Mouse (Mus musculus) lung, postnatal 0 days (tissue): ENCODE measurements around the gene Fam102b. TPM values are rescaled to one million over a fixed set of nuclear protein-coding genes. Genes with fewer than 3 reads are reported as not detected.

Experiments used
- ATAC-seq: fragments of 200-750 bp; cut with Nextera tagmentation; 2 replicates; pipeline ENCODE4 v1.8.0; 2017; ENCODE audit warnings: moderate library complexity
- DNase-seq: peaks from one replicate; pipeline ENCODE4 v3.0.0-alpha.2; 2016; ENCODE audit warnings: low spot score
- H3K27ac ChIP-seq: fragments of 300-500 bp; sonication (generic); 2 replicates; pipeline ENCODE4 v1.5.1; 2014; ENCODE audit warnings: antibody characterized with exemption, mild to moderate bottlenecking, low read length, mixed read lengths
- H3K27me3 ChIP-seq: fragments of 300-500 bp; sonication (generic); replicated peaks from 2 replicates; pipeline ENCODE4 v1.6.1; 2014; ENCODE audit warnings: low read length, mixed read lengths; ENCODE audit not compliant: insufficient read depth
- H3K36me3 ChIP-seq: fragments of 300-500 bp; sonication (generic); 2 replicates; pipeline ENCODE4 v1.6.1; 2014; ENCODE audit warnings: low read length, mixed read lengths; ENCODE audit not compliant: insufficient read depth
- H3K4me1 ChIP-seq: fragments of 300-500 bp; sonication (generic); 2 replicates; pipeline ENCODE4 v1.6.1; 2014; ENCODE audit warnings: antibody characterized with exemption, low read depth, low read length, mixed read lengths; ENCODE audit not compliant: insufficient read depth
- H3K4me2 ChIP-seq: fragments of 300-500 bp; sonication (generic); replicated peaks from 2 replicates; pipeline ENCODE4 v1.6.1; 2014; ENCODE audit warnings: low read depth, mild to moderate bottlenecking, low read length, moderate library complexity, mixed read lengths
- H3K4me3 ChIP-seq: fragments of 300-500 bp; sonication (generic); 2 replicates; pipeline ENCODE4 v1.5.1; 2014; ENCODE audit warnings: low read depth, low read length
- H3K9ac ChIP-seq: fragments of 300-500 bp; sonication (generic); replicated peaks from 2 replicates; pipeline ENCODE4 v1.6.1; 2014; ENCODE audit warnings: low read depth, mild to moderate bottlenecking
- H3K9me3 ChIP-seq: fragments of 300-500 bp; sonication (generic); 2 replicates; pipeline ENCODE4 v1.6.1; 2016; ENCODE audit warnings: low read length, mixed read lengths
- CTCF ChIP-seq: IDR thresholded peaks from 2 replicates; pipeline ENCODE4 v1.5.1; 2016; ENCODE audit warnings: antibody characterized with exemption, mild to moderate bottlenecking
- EP300 ChIP-seq: IDR thresholded peaks from 2 replicates; pipeline ENCODE4 v1.6.1; 2016; ENCODE audit warnings: antibody characterized with exemption, mild to moderate bottlenecking, control low read depth
- WGBS: fragments of 180-500 bp; shearing (Covaris S2); extraction: QIAGEN DNeasy Blood & Tissue Kit; methylation state at CpG from one replicate; pipeline ENCODE4 v1.1.7; 2014; 5-methylcytosine and 5-hydroxymethylcytosine counted together
- polyA plus RNA-seq: library from polyadenylated mRNA; unstranded; fragments of >200 nt; fragmentation: Nextera tagmentation; extraction: Ambion mirVana; gene quantifications from 2 replicates; pipeline ENCODE4 v1.2.1, GENCODE M21; 2015

Fam102b gene
- 13.2 and 13.7 TPM in 2 replicates for polyA plus RNA-seq

DNA sequence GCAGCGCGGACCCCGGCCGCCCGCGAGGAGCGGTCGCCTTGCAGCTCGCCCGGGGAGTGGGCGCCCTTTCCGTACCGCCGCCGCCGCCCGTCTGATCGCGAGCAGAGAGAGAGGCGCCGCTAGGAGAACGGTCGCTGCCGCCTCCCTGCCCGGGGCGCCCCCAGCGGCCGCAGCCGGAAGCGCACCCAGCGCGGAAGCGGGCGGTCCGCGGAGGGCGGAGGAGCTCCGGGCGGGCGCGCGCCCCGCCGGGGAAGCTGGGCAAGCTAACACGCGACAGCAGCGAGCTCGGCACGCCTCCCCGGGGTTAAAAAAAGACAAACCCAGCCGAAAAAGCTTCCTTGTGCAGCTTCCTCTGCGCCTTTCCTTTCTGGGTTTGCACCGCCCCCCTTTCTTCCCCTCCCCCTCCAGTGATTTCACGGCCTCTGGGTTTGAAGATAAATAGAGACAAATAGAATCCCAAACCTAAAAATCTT is at the start of gene Fam102b:
Gene Fam102b, minus strand, starts transcription at position 93 of the 473 bp plus-strand sequence.
- 0% methylated on average over 11 of the region's 54 CpGs for WGBS
- no peaks in the 10 kb centered on the region for H3K4me1 ChIP-seq
- peak within 1 kb of the TSS; percentile 84 for H3K4me3 ChIP-seq
- H3K9ac ChIP-seq: peak within 1 kb of the TSS; percentile 78
- peak within 1 kb of the TSS; percentile 94 for H3K4me2 ChIP-seq
- DNase-seq: peak; percentile 95
- H3K9me3 ChIP-seq: no peaks in the 10 kb centered on the region
- TF ChIP-seq CTCF (peak; percentile 80), EP300 (no peak)
- peak within 1 kb of the TSS; percentile 84 for H3K27ac ChIP-seq
- H3K27me3 ChIP-seq: no peaks in the 10 kb centered on the region
- ATAC-seq: peak; percentile 87
- H3K36me3 ChIP-seq: no peaks in the 10 kb centered on the region

DNA sequence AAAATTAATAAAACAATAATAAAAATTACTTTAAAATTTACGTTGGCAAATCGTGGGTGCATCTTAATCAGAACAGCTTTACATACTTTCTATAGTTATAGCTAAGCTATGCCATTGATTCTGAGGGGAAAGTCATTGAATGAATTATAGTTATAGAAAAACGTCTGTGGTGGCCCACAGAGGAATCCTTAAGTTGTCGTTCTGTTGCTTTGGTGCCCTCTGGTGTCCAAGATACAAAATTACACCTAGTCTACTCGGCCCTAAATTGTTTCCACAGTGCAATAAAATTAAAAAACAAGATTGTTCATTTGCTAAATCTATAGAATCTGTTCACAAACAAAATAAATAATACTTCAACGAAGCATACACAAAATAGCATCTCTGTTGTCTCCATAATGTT is 35.6 kb upstream of the Fam102b start:
- H3K4me2 ChIP-seq: no peak overlapping the region
- TF ChIP-seq CTCF (peak; percentile 82), EP300 (0 out of 2 replicates have a peak, but pooled peaks have one; percentile 34)
- no peaks in the 10 kb centered on the region for H3K36me3 ChIP-seq
- H3K9me3 ChIP-seq: no peaks in the 10 kb centered on the region
- H3K9ac ChIP-seq: no peak overlapping the region
- DNase-seq (peak; percentile 82), ATAC-seq (no peak)
- WGBS: 2% methylated on average over 6 of the region's 6 CpGs
- H3K27me3 ChIP-seq: no peaks in the 10 kb centered on the region
- no peak overlapping the region for H3K4me3 ChIP-seq
- no peaks in the 10 kb centered on the region for H3K4me1 ChIP-seq
- no peak overlapping the region for H3K27ac ChIP-seq

DNA sequence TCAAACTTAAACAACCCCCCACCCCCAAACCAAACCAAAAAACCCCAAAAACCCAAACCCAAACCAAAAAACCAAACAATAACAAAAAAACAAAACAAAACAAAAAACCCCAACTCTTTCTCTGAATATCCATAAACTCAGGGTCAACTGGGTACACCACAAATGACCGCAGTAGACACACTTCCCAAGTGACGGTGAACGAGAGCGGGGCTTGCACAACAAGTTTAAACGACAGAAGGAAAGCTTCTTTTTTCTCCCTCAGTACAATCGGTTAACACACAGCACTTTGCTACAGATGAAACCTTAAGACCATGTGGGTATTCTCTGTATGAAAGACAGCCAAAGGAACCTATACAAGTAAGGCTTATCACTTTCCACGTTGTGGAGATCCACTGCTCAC is 35.0 kb upstream of the Fam102b start:
- Histone ChIP-seq H3K27me3 (no peaks in the 10 kb centered on the region), H3K9ac (no peak overlapping the region), H3K4me2 (no peak overlapping the region), H3K9me3 (no peaks in the 10 kb centered on the region), H3K4me3 (no peak overlapping the region), H3K27ac (no peak overlapping the region), H3K36me3 (no peaks in the 10 kb centered on the region), H3K4me1 (no peaks in the 10 kb centered on the region)
- TF ChIP-seq EP300: no peak
- TF ChIP-seq CTCF: no peak
- DNase-seq (no peak), ATAC-seq (no peak)
- 67% methylated on average over 7 of the region's 7 CpGs for WGBS

GRCm38 (mm10) chr3:109059903-109060302 is 32.5 kb upstream of the Fam102b start:
- H3K9me3 ChIP-seq: no peaks in the 10 kb centered on the region
- TF ChIP-seq EP300 (no peak), CTCF (peak; percentile 8; the same call in 1 of the 2 replicates)
- WGBS: 55% methylated on average over 8 of the region's 8 CpGs
- H3K4me2 ChIP-seq: no peak overlapping the region
- H3K4me1 ChIP-seq: no peaks in the 10 kb centered on the region
- H3K36me3 ChIP-seq: no peaks in the 10 kb centered on the region
- DNase-seq (no peak), ATAC-seq (no peak)
- no peak overlapping the region for H3K4me3 ChIP-seq
- no peak overlapping the region for H3K9ac ChIP-seq
- no peak overlapping the region for H3K27ac ChIP-seq
- H3K27me3 ChIP-seq: no peaks in the 10 kb centered on the region

DNA sequence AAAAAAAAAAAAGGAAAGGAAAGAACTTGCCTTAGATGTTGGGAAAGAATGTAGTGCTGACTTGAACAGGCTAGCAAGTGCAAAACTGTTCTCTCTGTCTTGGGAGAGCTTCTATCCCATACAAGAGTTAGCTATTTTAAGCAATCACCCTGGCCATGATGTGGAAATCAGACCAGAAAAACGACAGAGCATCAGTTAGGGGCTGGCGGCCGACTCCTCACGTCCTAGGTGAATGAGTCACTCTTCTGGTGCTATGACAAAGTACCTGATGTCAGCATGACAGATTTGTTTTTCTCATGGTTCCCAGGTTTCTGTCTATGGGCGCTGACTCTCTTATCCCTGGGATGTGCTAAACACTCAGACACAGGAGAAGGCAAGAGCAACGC is 24.5 kb upstream of the Fam102b start:
- 60% methylated on average over 6 of the region's 6 CpGs for WGBS
- no peak overlapping the region for H3K4me3 ChIP-seq
- H3K4me1 ChIP-seq: peaks cover 3% of the 10 kb centered on the region; the same call in 1 of the 2 replicates
- no peaks in the 10 kb centered on the region for H3K27me3 ChIP-seq
- no peaks in the 10 kb centered on the region for H3K36me3 ChIP-seq
- ATAC-seq (peak; percentile 26; the same call in 1 of the 2 replicates), DNase-seq (no peak)
- no peak overlapping the region for H3K27ac ChIP-seq
- no peak overlapping the region for H3K4me2 ChIP-seq
- no peaks in the 10 kb centered on the region for H3K9me3 ChIP-seq
- TF ChIP-seq CTCF (no peak), EP300 (no peak)
- H3K9ac ChIP-seq: no peak overlapping the region

GRCm38 (mm10) chr3:109051056-109051945 is 23.9 kb upstream of the Fam102b start:
- Histone ChIP-seq H3K27me3 (no peaks in the 10 kb centered on the region), H3K4me2 (0 out of 2 replicates have a peak overlapping the region, but pooled peaks have one; percentile 3), H3K36me3 (no peaks in the 10 kb centered on the region), H3K9ac (no peak overlapping the region), H3K4me3 (no peak overlapping the region), H3K4me1 (peaks cover 3% of the 10 kb centered on the region; the same call in 1 of the 2 replicates), H3K27ac (peak overlapping the region; percentile 43), H3K9me3 (no peaks in the 10 kb centered on the region)
- WGBS: 19% methylated on average over 11 of the region's 11 CpGs
- ATAC-seq: peak; percentile 61
- no peak for TF ChIP-seq EP300
- TF ChIP-seq CTCF: peak; percentile 46
- DNase-seq: peak; percentile 53
